Mouse (Mus musculus): ENCODE data around the gene Klhdc8b.

- TF ChIP-seq POLR2A (IDR thresholded peaks at IDR 0.05; ENCODE audit: borderline replicate concordance, control insufficient read depth, low read depth, low read length), result no peak
- TF ChIP-seq CTCF (IDR thresholded peaks at IDR 0.05; ENCODE audit: control insufficient read depth, insufficient read depth, low read length), result no peak
Observed at GRCm38 (mm10) chr9:108491286-108491580, 29.9 kb upstream of the Klhdc8b start.

Data from bone marrow, adult 2 months (tissue).